8 mouse cellular contexts compared by ENCODE assay signal in the genomic region with DNA sequence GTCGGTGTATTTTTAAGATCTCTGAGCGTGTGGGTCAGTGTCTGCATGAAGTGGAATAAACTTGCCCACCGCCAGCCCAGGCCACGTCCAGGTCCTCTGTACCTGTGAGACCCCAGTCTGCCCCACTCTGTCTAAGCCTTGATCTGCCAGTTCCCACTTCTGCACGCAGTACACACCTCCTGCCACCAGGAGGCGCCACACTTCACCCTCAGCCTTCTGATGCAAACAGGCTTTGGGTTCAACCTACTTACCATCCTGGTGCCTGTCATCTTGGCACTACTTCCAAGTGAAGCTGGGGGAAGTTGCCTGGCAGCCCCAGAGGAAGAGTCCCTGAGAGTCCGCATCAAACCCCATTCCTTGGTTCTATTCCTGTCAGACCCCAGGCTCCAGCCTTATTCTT. TPM values are rescaled to one million over a fixed set of nuclear protein-coding genes. Genes with fewer than 3 reads are reported as not detected.
DNase-seq lines count a peak whose midpoint lies in the region; ATAC-seq and TF ChIP-seq lines count a peak whose summit lies in the region.

No protein-coding gene starts in this region.

- no peak overlapping the region for H3K9ac ChIP-seq in lung, postnatal 0 days (replicated peaks; ENCODE audit: low read depth)

- no peak overlapping the region for H3K4me2 ChIP-seq in lung, postnatal 0 days (replicated peaks; ENCODE audit: low read depth, low read length)

- H3K9me3 ChIP-seq in lung, postnatal 0 days (ENCODE audit: low read length), result no peaks in the 10 kb centered on the region

- no peak overlapping the region for H3K4me3 ChIP-seq in bone marrow macrophage, adult 2 months (ENCODE audit: insufficient read depth, low read length)
- no peak overlapping the region for H3K4me3 ChIP-seq in lung, postnatal 0 days (ENCODE audit: low read depth, low read length)

- no peak for TF ChIP-seq EP300 in lung, postnatal 0 days (IDR thresholded peaks at IDR 0.05)

- H3K36me3 ChIP-seq in lung, postnatal 0 days (ENCODE audit: insufficient read depth, low read length), result peaks cover 25% of the 10 kb centered on the region

- no peak for TF ChIP-seq POLR2A in bone marrow macrophage, adult 2 months (IDR thresholded peaks at IDR 0.05; ENCODE audit: borderline replicate concordance, low read depth, low read length)

- no peak overlapping the region for H3K27ac ChIP-seq in bone marrow macrophage, adult 2 months (ENCODE audit: insufficient read depth, low read depth, low read length)
- H3K27ac ChIP-seq in lung, postnatal 0 days (ENCODE audit: low read length), result no peak overlapping the region

- peak; percentile 93 for TF ChIP-seq CTCF in bone marrow macrophage, adult 2 months (IDR thresholded peaks at IDR 0.05; ENCODE audit: low read depth, low read length)
- peak; percentile 99 for TF ChIP-seq CTCF in lung, postnatal 0 days (IDR thresholded peaks at IDR 0.05)

- no peak for ATAC-seq in cerebellum, adult (ENCODE audit: insufficient number of reproducible peaks, low FRiP score, low TSS enrichment)
- ATAC-seq in lung, postnatal 0 days, result 0 out of 2 replicates have a peak, but pooled peaks have one; percentile 14

- peak; percentile 85 for DNase-seq in cerebellum, adult 11 months
- peak; percentile 92 for DNase-seq in B cell, adult 2 months
- peak; percentile 65 for DNase-seq in forelimb bud, embryonic 11.5 days (ENCODE audit: low read depth, low spot score)
- peak; percentile 74 for DNase-seq in kidney, postnatal 14 days
- DNase-seq in lung, postnatal 0 days (ENCODE audit: low spot score), result peak; percentile 81
- peak; percentile 82 to 96 for DNase-seq in spleen, postnatal 4 days (ENCODE audit: low spot score in 2 of 2)

- 55% methylated on average over 7 of the region's 7 CpGs for whole genome bisulfite sequencing in lung, postnatal 0 days

- H3K4me1 ChIP-seq in bone marrow macrophage, adult 2 months (ENCODE audit: control insufficient read depth, insufficient read depth, low read length), result 0 out of 2 replicates have a peak, but pooled peaks cover 2% of the 10 kb centered on the region
- H3K4me1 ChIP-seq in lung, postnatal 0 days (ENCODE audit: insufficient read depth, low read depth, low read length), result no peaks in the 10 kb centered on the region; the same call in 1 of the 2 replicates

- no peaks in the 10 kb centered on the region for H3K27me3 ChIP-seq in lung, postnatal 0 days (replicated peaks; ENCODE audit: insufficient read depth, low read length)

RNA-seq across cellular contexts. Expression of a gene that starts 14.3 kb away (rescaled TPM):
- polyA plus RNA-seq in bone marrow macrophage, adult 2 months (2012; ENCODE audit: insufficient read depth, insufficient read length, missing spikeins), result 91.9 and 96.3 TPM in 2 replicates
- 115 and 119 TPM in 2 replicates for polyA plus RNA-seq in lung, postnatal 0 days (2015; fragmentation: Nextera tagmentation; extraction: Ambion mirVana)

RNA-seq across cellular contexts. Expression of a gene that starts 20.8 kb away (rescaled TPM):
- 23.9 and 27.1 TPM in 2 replicates for polyA plus RNA-seq in bone marrow macrophage, adult 2 months (2012; ENCODE audit: insufficient read depth, insufficient read length, missing spikeins)
- polyA plus RNA-seq in lung, postnatal 0 days (2015; fragmentation: Nextera tagmentation; extraction: Ambion mirVana), result 5.1 and 5.9 TPM in 2 replicates

RNA-seq across cellular contexts. Expression of a gene that starts 26.6 kb away (rescaled TPM):
- polyA plus RNA-seq in bone marrow macrophage, adult 2 months (2012; ENCODE audit: insufficient read depth, insufficient read length, missing spikeins), result 13.7 and 15.4 TPM in 2 replicates
- polyA plus RNA-seq in lung, postnatal 0 days (2015; fragmentation: Nextera tagmentation; extraction: Ambion mirVana), result 20.2 and 21.6 TPM in 2 replicates

RNA-seq across cellular contexts. Expression of a gene that starts 36.0 kb away (rescaled TPM):
- not detected in 2 replicates for polyA plus RNA-seq in bone marrow macrophage, adult 2 months (2012; ENCODE audit: insufficient read depth, insufficient read length, missing spikeins)
- polyA plus RNA-seq in lung, postnatal 0 days (2015; fragmentation: Nextera tagmentation; extraction: Ambion mirVana), result 0.49 and 0.55 TPM in 2 replicates

RNA-seq across cellular contexts. Expression of a gene that starts 44.0 kb away (rescaled TPM):
- polyA plus RNA-seq in bone marrow macrophage, adult 2 months (2012; ENCODE audit: insufficient read depth, insufficient read length, missing spikeins), result 6.9 and 7.0 TPM in 2 replicates
- 2.8 and 3.2 TPM in 2 replicates for polyA plus RNA-seq in lung, postnatal 0 days (2015; fragmentation: Nextera tagmentation; extraction: Ambion mirVana)
